Mouse (Mus musculus) kidney, adult 2 months (tissue): ENCODE measurements around the gene Dact2. TPM values are rescaled to one million over a fixed set of nuclear protein-coding genes. Genes with fewer than 3 reads are reported as not detected.
A peak's percentile ranks its signal among the peaks of the same experiment; 100 is the strongest.

ENCODE experiments used
- DNase-seq: peaks from one replicate; pipeline ENCODE4 v3.0.0; 2021
- H3K27ac ChIP-seq: fragments of 200-500 bp; 2 replicates; pipeline ENCODE4 v1.5.1; 2012; ENCODE audit warnings: low read depth, low read length, control low read depth, inconsistent platforms; ENCODE audit not compliant: insufficient read depth
- H3K27me3 ChIP-seq: fragments of 200-500 bp; replicated peaks from 2 replicates; pipeline ENCODE4 v1.6.1; 2012; ENCODE audit warnings: mild to moderate bottlenecking, moderate library complexity, low read length, inconsistent platforms; ENCODE audit not compliant: control insufficient read depth, insufficient read depth
- H3K36me3 ChIP-seq: fragments of 200-500 bp; 2 replicates; pipeline ENCODE4 v1.6.1; 2012; ENCODE audit warnings: mild to moderate bottlenecking, moderate library complexity, low read length, inconsistent platforms; ENCODE audit not compliant: control insufficient read depth, insufficient read depth
- H3K4me1 ChIP-seq: fragments of 200-500 bp; 2 replicates; pipeline ENCODE4 v1.6.1; 2011; ENCODE audit warnings: low read length; ENCODE audit not compliant: control insufficient read depth, insufficient read depth
- H3K4me3 ChIP-seq: fragments of 200-500 bp; 2 replicates; pipeline ENCODE4 v1.5.1; 2011; ENCODE audit warnings: mild to moderate bottlenecking, low read depth, low read length, control low read depth; ENCODE audit not compliant: insufficient read depth
- CTCF ChIP-seq: fragments of 200-500 bp; conservative IDR thresholded peaks from 2 replicates; pipeline ENCODE4 v1.5.1; 2011; ENCODE audit warnings: low read depth, mild to moderate bottlenecking, control low read depth, low read length, moderate library complexity, mixed read lengths; ENCODE audit not compliant: insufficient read depth, insufficient read length
- POLR2A ChIP-seq: fragments of 200-500 bp; IDR thresholded peaks from one replicate; pipeline ENCODE4 v1.6.1; 2011; ENCODE audit warnings: low read depth, low read length, control low read depth
- WGBS: fragments of 180-500 bp; shearing (Covaris S2); methylation state at CpG from one replicate; pipeline ENCODE4 v1.1.7; 2018; 5-methylcytosine and 5-hydroxymethylcytosine counted together
- polyA plus RNA-seq: library from polyadenylated mRNA; depleted of rRNA; stranded (reverse); fragments of >200 nt; gene quantifications from 2 replicates; pipeline ENCODE4 v1.2.3, GENCODE M21; 2012

Gene Dact2
- polyA plus RNA-seq, 1 experiment = 24.2 TPM

GRCm38 (mm10) chr17:14174401-14174800 lies 29.7 kb downstream of the Dact2 start:
- WGBS = 96% methylated on average over 3 of the region's 3 CpGs
- Histone ChIP-seq H3K36me3 (no peaks in the 10 kb centered on the region), H3K27ac (no peak overlapping the region), H3K4me1 (peaks cover 27% of the 10 kb centered on the region), H3K27me3 (no peaks in the 10 kb centered on the region), H3K4me3 (no peak overlapping the region)
- TF ChIP-seq POLR2A = no peak
- TF ChIP-seq CTCF = no peak
- no peak for DNase-seq

GRCm38 (mm10) chr17:14173459-14173858 lies 30.6 kb downstream of the Dact2 start:
- TF ChIP-seq CTCF (no peak), POLR2A (no peak)
- Histone ChIP-seq H3K36me3 (no peaks in the 10 kb centered on the region), H3K27me3 (no peaks in the 10 kb centered on the region), H3K4me3 (no peak overlapping the region), H3K27ac (no peak overlapping the region), H3K4me1 (peaks cover 18% of the 10 kb centered on the region)
- peak; percentile 61 for DNase-seq
- WGBS = 66% methylated on average over 1 of the region's 1 CpGs

- H3K36me3 ChIP-seq = no peaks in the 10 kb centered on the region
- no peak overlapping the region for H3K27ac ChIP-seq
Observed at GRCm38 (mm10) chr17:14172731-14173130, 31.4 kb downstream of the Dact2 start.

GRCm38 (mm10) chr17:14172184-14172583 lies 31.9 kb downstream of the Dact2 start:
- no peak for DNase-seq
- TF ChIP-seq POLR2A = no peak
- TF ChIP-seq CTCF = no peak
- WGBS = 72% methylated on average over 3 of the region's 3 CpGs
- H3K4me3 ChIP-seq = no peak overlapping the region
- no peak overlapping the region for H3K27ac ChIP-seq
- no peaks in the 10 kb centered on the region for H3K36me3 ChIP-seq
- H3K4me1 ChIP-seq = peaks cover 12% of the 10 kb centered on the region; the same call in 1 of the 2 replicates
- no peaks in the 10 kb centered on the region for H3K27me3 ChIP-seq

More at GRCm38 (mm10) chr17:14172731-14173130, 31.4 kb downstream of the Dact2 start:
- H3K4me1 ChIP-seq = peaks cover 12% of the 10 kb centered on the region; the same call in 1 of the 2 replicates
- no peak for DNase-seq
- H3K4me3 ChIP-seq = no peak overlapping the region
- TF ChIP-seq POLR2A = no peak
- no peak for TF ChIP-seq CTCF
- no peaks in the 10 kb centered on the region for H3K27me3 ChIP-seq

GRCm38 (mm10) chr17:14170961-14171479 lies 33.1 kb downstream of the Dact2 start:
- H3K36me3 ChIP-seq = no peaks in the 10 kb centered on the region
- H3K27me3 ChIP-seq = no peaks in the 10 kb centered on the region
- TF ChIP-seq POLR2A = no peak
- no peak for TF ChIP-seq CTCF
- no peak overlapping the region for H3K27ac ChIP-seq
- 27% methylated on average over 5 of the region's 5 CpGs for WGBS
- peak; percentile 72 for DNase-seq
- H3K4me3 ChIP-seq = no peak overlapping the region
- peaks cover 17% of the 10 kb centered on the region; the same call in 1 of the 2 replicates for H3K4me1 ChIP-seq

GRCm38 (mm10) chr17:14169431-14169830 lies 34.7 kb downstream of the Dact2 start:
- no peak overlapping the region for H3K27ac ChIP-seq
- H3K4me3 ChIP-seq = no peak overlapping the region
- no peaks in the 10 kb centered on the region for H3K36me3 ChIP-seq
- no peak for DNase-seq
- TF ChIP-seq CTCF (no peak), POLR2A (no peak)
- 83% methylated on average over 11 of the region's 11 CpGs for WGBS
- H3K27me3 ChIP-seq = no peaks in the 10 kb centered on the region
- peaks cover 26% of the 10 kb centered on the region; the same call in 1 of the 2 replicates for H3K4me1 ChIP-seq

- 48% methylated on average over 5 of the region's 5 CpGs for WGBS
- peaks cover 26% of the 10 kb centered on the region; the same call in 1 of the 2 replicates for H3K4me1 ChIP-seq
- DNase-seq = peak; percentile 90
Observed at GRCm38 (mm10) chr17:14167594-14167993, 36.5 kb downstream of the Dact2 start.

More at GRCm38 (mm10) chr17:14167594-14167993, 36.5 kb downstream of the Dact2 start:
- TF ChIP-seq CTCF (no peak), POLR2A (no peak)
- Histone ChIP-seq H3K36me3 (no peaks in the 10 kb centered on the region), H3K27me3 (no peaks in the 10 kb centered on the region), H3K27ac (no peak overlapping the region), H3K4me3 (no peak overlapping the region)
